Mouse (Mus musculus) embryonic facial prominence, embryonic 14.5 days (tissue): ENCODE measurements at regions not wholly inside any gene's neighbourhood (a gene's known extent, or its start where the extent isn't known, plus 50 kb on each side); places are given as distances from the start of the nearest gene placed in this dataset.

Experiments used
- ATAC-seq: fragments of 200-750 bp; cut with Nextera tagmentation; 2 replicates; pipeline ENCODE4 v1.8.0; 2017; ENCODE audit warnings: low read depth, moderate number of reproducible peaks, moderate TSS enrichment
- DNase-seq: peaks from one replicate; pipeline ENCODE4 v3.0.0-alpha.2; 2015; ENCODE audit warnings: low spot score
- H3K27ac ChIP-seq: fragments of 300-500 bp; sonication (generic); replicated peaks from 2 replicates; pipeline ENCODE4 v1.5.1; 2014; ENCODE audit warnings: low read depth, mild to moderate bottlenecking, low read length, moderate library complexity
- H3K27me3 ChIP-seq: fragments of 300-500 bp; sonication (generic); replicated peaks from 2 replicates; pipeline ENCODE4 v1.6.1; 2014; ENCODE audit warnings: low read length; ENCODE audit not compliant: control insufficient read depth, insufficient read depth
- H3K36me3 ChIP-seq: fragments of 300-500 bp; sonication (generic); 2 replicates; pipeline ENCODE4 v1.6.1; 2014; ENCODE audit warnings: low read length, mixed read lengths; ENCODE audit not compliant: control insufficient read depth, insufficient read depth
- H3K4me1 ChIP-seq: fragments of 300-500 bp; sonication (generic); 2 replicates; pipeline ENCODE4 v1.6.1; 2014; ENCODE audit warnings: antibody characterized with exemption, low read length; ENCODE audit not compliant: control insufficient read depth, insufficient read depth
- H3K4me2 ChIP-seq: fragments of 300-500 bp; sonication (generic); 2 replicates; pipeline ENCODE4 v1.6.1; 2014; ENCODE audit warnings: low read depth, mild to moderate bottlenecking, low read length, moderate library complexity, mixed read lengths
- H3K4me3 ChIP-seq: fragments of 300-500 bp; sonication (generic); 2 replicates; pipeline ENCODE4 v1.5.1; 2014; ENCODE audit warnings: low read depth, mild to moderate bottlenecking, low read length
- H3K9ac ChIP-seq: fragments of 300-500 bp; sonication (generic); 2 replicates; pipeline ENCODE4 v1.6.1; 2014; ENCODE audit warnings: low read depth, mild to moderate bottlenecking, low read length, moderate library complexity, mixed read lengths
- H3K9me3 ChIP-seq: fragments of 300-500 bp; sonication (generic); 2 replicates; pipeline ENCODE4 v1.6.1; 2016; ENCODE audit warnings: low read length; ENCODE audit not compliant: control insufficient read depth
- WGBS: fragments of 180-500 bp; shearing (Covaris S2); extraction: QIAGEN DNeasy Blood & Tissue Kit; methylation state at CpG from one replicate; pipeline ENCODE4 v1.1.7; 2014; 5-methylcytosine and 5-hydroxymethylcytosine counted together

- ATAC-seq: no peak
- Histone ChIP-seq H3K9me3 (no peaks in the 10 kb centered on the region), H3K36me3 (no peaks in the 10 kb centered on the region), H3K4me3 (no peak overlapping the region), H3K4me2 (no peak overlapping the region), H3K27ac (no peak overlapping the region), H3K9ac (no peak overlapping the region), H3K4me1 (no peaks in the 10 kb centered on the region), H3K27me3 (no peaks in the 10 kb centered on the region)
- no peak for DNase-seq
- WGBS: 51% methylated on average over 1 of the region's 1 CpGs
Measured at GRCm38 (mm10) chr8:17621109-17621508, 1356.9 kb downstream of the Defb40 start.

DNA sequence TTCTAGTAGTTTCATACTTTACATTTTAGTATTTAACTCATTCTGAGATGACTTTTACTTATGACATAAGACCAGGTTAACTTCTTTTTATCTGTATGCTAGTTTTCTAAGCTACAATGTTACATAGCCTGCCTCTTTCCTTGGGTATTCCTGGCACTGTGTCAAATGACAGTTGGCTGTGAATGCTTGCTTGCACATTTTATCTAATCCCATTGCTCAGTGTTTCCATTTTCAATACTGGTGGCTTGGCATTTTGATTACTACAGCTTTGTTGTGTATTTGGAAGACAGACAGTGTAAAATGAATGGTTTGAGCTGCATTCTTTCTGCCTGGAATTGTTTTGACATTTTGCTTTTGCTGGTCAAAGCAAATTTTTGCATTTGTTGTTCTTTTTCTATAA lies 1359.2 kb downstream of the Defb40 start:
- no peak overlapping the region for H3K27ac ChIP-seq
- H3K4me2 ChIP-seq: no peak overlapping the region
- no peaks in the 10 kb centered on the region for H3K4me1 ChIP-seq
- no peak overlapping the region for H3K4me3 ChIP-seq
- no peak for ATAC-seq
- H3K9me3 ChIP-seq: no peaks in the 10 kb centered on the region
- no peak for DNase-seq
- no peak overlapping the region for H3K9ac ChIP-seq
- H3K36me3 ChIP-seq: no peaks in the 10 kb centered on the region
- H3K27me3 ChIP-seq: no peaks in the 10 kb centered on the region

DNA sequence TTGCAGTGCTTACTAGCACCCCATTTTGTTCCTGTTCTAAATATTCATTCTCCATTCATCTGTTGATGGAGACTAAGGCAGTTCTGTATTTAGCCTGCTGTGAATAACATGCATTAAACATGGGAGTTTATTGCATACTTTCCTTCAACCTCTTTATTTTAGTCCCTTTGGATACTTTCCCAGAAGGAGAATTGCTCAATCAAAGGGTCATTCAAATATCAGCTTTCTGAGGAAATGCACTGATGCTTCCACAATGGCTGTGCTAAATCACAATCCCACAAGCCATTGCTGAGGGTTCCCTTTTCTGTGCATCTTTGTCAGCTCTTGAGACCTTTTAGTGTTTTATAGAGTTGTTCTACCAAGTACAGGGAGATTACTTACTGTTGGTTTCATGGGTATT lies 1359.9 kb downstream of the Defb40 start:
- H3K4me2 ChIP-seq: no peak overlapping the region
- DNase-seq: peak; percentile 12
- no peak for ATAC-seq
- no peaks in the 10 kb centered on the region for H3K36me3 ChIP-seq
- no peaks in the 10 kb centered on the region for H3K9me3 ChIP-seq
- H3K27me3 ChIP-seq: no peaks in the 10 kb centered on the region
- no peak overlapping the region for H3K9ac ChIP-seq
- H3K4me3 ChIP-seq: no peak overlapping the region
- H3K4me1 ChIP-seq: no peaks in the 10 kb centered on the region
- no peak overlapping the region for H3K27ac ChIP-seq

DNA sequence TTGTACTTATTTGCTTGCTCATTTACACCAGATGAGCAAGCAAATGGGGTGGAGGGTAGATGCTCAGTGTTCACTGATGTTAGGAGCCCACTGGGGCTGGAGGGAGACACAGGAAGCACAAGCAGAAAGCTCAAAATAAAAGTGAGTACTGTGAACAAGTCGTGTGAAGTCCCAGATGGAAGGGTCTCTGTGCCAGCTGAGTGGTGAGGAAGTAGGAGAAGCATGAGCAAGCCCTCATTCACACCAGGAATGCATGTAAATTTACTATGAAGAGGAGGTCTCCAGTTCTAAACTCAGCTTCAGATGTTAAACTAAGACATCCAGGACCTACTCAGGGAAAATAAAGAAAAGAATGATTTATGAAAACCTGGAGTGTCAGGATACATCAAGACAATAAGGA lies 1375.2 kb downstream of the Defb40 start:
- Histone ChIP-seq H3K4me1 (no peaks in the 10 kb centered on the region), H3K4me2 (no peak overlapping the region), H3K27me3 (no peaks in the 10 kb centered on the region), H3K27ac (no peak overlapping the region), H3K9ac (no peak overlapping the region), H3K9me3 (no peaks in the 10 kb centered on the region), H3K4me3 (no peak overlapping the region), H3K36me3 (no peaks in the 10 kb centered on the region)
- no peak for DNase-seq
- WGBS: 24% methylated on average over 1 of the region's 1 CpGs
- ATAC-seq: no peak

- H3K27ac ChIP-seq: no peak overlapping the region
- WGBS: 71% methylated on average over 4 of the region's 4 CpGs
- no peak for DNase-seq
Measured at GRCm38 (mm10) chr8:17598736-17599135, 1379.3 kb downstream of the Defb40 start.

GRCm38 (mm10) chr8:17596559-17596958 lies 1381.5 kb downstream of the Defb40 start:
- Histone ChIP-seq H3K9me3 (no peaks in the 10 kb centered on the region), H3K9ac (no peak overlapping the region), H3K4me3 (no peak overlapping the region), H3K4me1 (no peaks in the 10 kb centered on the region), H3K27me3 (no peaks in the 10 kb centered on the region), H3K36me3 (no peaks in the 10 kb centered on the region), H3K4me2 (no peak overlapping the region), H3K27ac (no peak overlapping the region)
- ATAC-seq: no peak
- no peak for DNase-seq

More at GRCm38 (mm10) chr8:17598736-17599135, 1379.3 kb downstream of the Defb40 start:
- Histone ChIP-seq H3K9ac (no peak overlapping the region), H3K9me3 (no peaks in the 10 kb centered on the region), H3K27me3 (no peaks in the 10 kb centered on the region), H3K36me3 (no peaks in the 10 kb centered on the region), H3K4me1 (no peaks in the 10 kb centered on the region), H3K4me3 (no peak overlapping the region), H3K4me2 (no peak overlapping the region)
- ATAC-seq: no peak

DNA sequence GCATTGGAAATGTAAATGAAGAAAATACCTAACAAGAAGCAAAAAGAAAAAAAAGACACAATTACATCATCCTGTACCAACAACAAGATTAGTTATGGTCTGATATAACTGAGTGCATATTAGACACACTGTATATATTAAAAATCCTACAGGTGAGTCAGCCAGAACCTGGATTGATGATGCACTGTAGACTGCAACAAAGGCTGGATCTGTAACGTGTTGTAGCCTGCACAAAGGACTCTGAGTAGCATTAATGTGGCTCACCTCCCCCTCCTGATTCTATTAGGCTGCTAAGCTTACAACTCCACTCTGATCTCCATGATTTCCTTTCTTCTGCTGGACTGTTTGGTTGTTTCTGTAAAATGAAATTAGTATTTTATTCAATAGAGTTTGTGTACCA lies 1383.4 kb downstream of the Defb40 start:
- no peaks in the 10 kb centered on the region for H3K36me3 ChIP-seq
- WGBS: 43% methylated on average over 1 of the region's 1 CpGs
- H3K4me1 ChIP-seq: no peaks in the 10 kb centered on the region
- ATAC-seq (peak; percentile 62; the same call in 1 of the 2 replicates), DNase-seq (peak; percentile 29)
- H3K4me3 ChIP-seq: no peak overlapping the region
- H3K9me3 ChIP-seq: no peaks in the 10 kb centered on the region
- H3K4me2 ChIP-seq: no peak overlapping the region
- no peak overlapping the region for H3K9ac ChIP-seq
- no peaks in the 10 kb centered on the region for H3K27me3 ChIP-seq
- H3K27ac ChIP-seq: no peak overlapping the region

DNA sequence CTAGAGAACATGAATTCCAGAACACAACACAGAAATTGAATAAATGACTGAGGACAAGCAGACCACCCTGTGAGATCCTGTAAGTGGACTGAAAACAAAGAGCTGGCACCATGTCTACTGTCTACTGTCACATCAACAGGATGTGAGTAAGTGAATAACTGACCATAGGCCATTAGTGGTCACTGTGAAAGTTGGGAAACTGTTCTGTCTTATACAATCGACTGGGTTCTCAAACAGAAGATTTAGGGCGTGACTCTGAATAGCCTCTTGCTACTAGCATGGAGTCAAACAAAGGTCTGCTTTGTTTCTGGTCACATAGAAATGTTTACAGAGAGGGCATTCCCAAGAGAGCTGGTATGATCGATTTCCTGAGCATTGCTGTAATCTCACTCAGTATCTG lies 1387.9 kb downstream of the Defb40 start:
- WGBS: 62% methylated on average over 3 of the region's 3 CpGs
- ATAC-seq: no peak
- H3K4me1 ChIP-seq: no peaks in the 10 kb centered on the region

GRCm38 (mm10) chr8:17588189-17588588 lies 1389.9 kb downstream of the Defb40 start:
- DNase-seq: no peak
- Histone ChIP-seq H3K9me3 (no peaks in the 10 kb centered on the region), H3K27ac (no peak overlapping the region), H3K27me3 (no peaks in the 10 kb centered on the region), H3K9ac (no peak overlapping the region), H3K4me1 (no peaks in the 10 kb centered on the region), H3K36me3 (no peaks in the 10 kb centered on the region), H3K4me3 (no peak overlapping the region), H3K4me2 (no peak overlapping the region)
- ATAC-seq: no peak

More for the DNA sequence above, 1387.9 kb downstream of the Defb40 start:
- Histone ChIP-seq H3K9me3 (no peaks in the 10 kb centered on the region), H3K27me3 (no peaks in the 10 kb centered on the region), H3K27ac (no peak overlapping the region), H3K36me3 (no peaks in the 10 kb centered on the region), H3K9ac (no peak overlapping the region), H3K4me2 (no peak overlapping the region), H3K4me3 (no peak overlapping the region)
- no peak for DNase-seq
